15 mouse cellular contexts compared by ENCODE assay signal in the genomic region with DNA sequence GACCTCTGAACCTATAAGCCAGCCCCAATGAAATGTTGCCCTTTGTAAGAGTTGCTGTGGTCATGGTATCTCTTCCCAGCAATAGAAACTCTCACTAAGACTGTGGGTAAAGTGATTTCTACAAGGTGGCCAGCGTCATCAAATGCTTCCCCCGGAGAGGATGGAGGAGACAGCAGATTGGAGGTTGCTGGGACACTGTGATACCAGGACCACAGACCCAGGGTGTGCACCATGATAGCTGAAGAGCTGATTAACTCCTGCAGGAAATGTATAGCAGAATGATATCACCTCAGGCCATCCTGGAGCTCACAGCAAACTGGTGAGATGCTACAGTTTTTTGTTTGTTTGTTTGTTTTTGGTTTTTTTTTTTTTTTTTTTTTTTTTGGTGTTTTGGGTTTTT.
"Had no signal": no experiment of that assay in that cellular context is flagged by ENCODE, and none has a peak within 500 bp of the region (broad histone marks: within the 10 kb centered on the region; RNA-seq: fewer than 3 reads in every experiment).

No protein-coding gene starts in this region.

- DNase-seq: retina, postnatal 1 day; right cerebral cortex, adult 18-20 months; right cerebral cortex, postnatal 14 days; right cerebral cortex, postnatal 25 days; right cerebral cortex, postnatal 4 days; spleen, adult 18-20 months; thymus, adult 18-20 months; thymus, adult 2 months; thymus, postnatal 14 days; thymus, postnatal 25 days; thymus, postnatal 36 days; thymus, postnatal 4 days had no signal

- H3K4me2 ChIP-seq: neural tube, embryonic 15.5 days; stomach, embryonic 15.5 days had no signal

- H3K9me3 ChIP-seq: neural tube, embryonic 15.5 days; stomach, embryonic 15.5 days had no signal

- H3K4me3 ChIP-seq: neural tube, embryonic 15.5 days; stomach, embryonic 15.5 days had no signal

- H3K9ac ChIP-seq: neural tube, embryonic 15.5 days; stomach, embryonic 15.5 days had no signal

- H3K27me3 ChIP-seq: neural tube, embryonic 15.5 days; stomach, embryonic 15.5 days had no signal

- H3K27ac ChIP-seq: neural tube, embryonic 15.5 days; stomach, embryonic 15.5 days; stomach, postnatal 0 days had no signal
